Mouse (Mus musculus): ENCODE results near the gene Tgm1. TPM values are rescaled to one million over a fixed set of nuclear protein-coding genes. Genes with fewer than 3 reads are reported as not detected.

Tgm1 gene
- polyA plus RNA-seq, 2 experiments from 2014 or later = not detected

DNA sequence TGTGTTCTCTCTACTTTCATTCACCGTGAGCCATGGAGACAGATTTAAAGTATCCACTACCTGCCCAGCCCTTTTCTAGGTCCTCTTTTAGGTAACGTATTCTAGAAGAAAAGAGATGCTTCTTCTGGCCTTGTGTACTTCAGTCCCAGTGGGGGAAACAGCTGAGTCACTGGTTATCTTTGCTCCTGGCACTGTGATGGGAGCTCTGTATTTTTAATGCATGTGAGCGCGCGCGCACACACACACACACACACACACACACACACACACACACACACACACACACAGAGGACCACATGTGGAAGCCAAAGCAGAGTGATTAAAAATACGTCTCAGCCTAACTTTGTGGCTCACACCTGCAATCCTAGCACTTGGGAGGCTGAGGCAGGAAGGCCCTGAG lies 9.7 kb upstream of the Tgm1 start:
- no peak for ATAC-seq

DNA sequence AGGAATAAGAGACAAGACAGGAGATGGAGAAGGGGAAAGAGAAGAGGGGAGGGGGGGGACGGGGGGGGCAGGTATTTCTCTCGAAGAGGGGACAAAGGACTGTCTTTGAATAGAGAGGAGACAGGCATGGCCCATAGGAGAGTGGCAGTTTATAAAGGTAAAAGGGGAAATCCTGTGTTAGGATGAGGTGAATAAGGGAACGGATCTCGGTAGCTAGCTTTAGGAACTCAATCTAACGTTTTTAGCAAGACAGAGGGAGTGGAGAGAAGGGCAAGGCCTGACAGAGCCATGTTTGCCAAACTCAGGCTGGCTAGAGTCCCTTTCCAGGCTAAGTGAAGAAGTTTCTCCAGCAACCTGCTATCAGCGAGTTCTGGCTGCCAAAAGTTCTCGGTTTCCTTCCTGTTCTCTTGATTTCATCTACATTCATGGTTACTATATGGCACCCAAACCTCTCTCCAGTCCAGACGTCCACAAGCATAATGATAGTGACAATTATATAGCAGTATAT lies 8.8 kb upstream of the Tgm1 start:
- ATAC-seq = no peak

DNA sequence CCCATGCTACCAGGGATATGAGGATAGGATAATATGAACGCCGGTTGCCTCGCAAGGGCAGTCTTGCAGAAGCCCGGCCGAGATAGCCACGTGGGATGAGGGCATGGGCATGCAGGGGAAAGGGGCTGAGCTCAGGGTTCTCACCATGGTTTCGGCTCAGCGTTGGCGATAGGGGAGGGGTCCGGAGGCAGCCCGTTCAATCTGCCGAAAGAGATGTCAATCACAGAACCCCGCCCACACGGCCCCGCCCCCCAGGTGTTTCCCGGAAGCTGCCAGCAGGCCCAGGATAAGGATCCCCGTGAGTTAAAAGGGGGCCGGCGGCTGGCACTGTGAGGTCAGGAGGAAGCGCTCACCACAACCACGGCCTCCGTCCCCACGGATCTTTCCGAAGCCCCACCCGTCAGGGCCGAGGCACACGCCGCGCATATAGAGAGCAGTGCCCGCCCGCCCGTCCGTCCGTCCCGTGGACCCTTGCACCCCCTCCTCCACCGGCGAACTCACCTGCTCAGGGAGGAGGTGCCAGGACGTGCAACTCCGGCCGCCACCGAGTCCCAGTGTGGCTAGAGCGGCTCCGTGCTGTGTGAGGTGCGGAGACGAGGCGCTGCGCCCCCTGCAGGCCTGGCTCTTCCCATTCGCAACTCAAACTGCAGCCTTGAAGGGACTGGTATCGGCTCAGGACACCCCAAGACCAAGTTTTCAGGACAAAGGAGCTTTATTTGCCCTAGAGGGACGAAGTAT lies 8.1 kb upstream of the Tgm1 start, which contains the start of gene Rabggta:
Rabggta (minus strand) TSS at position 564 of the 738 bp plus-strand sequence.
- ATAC-seq = peak; percentile 59

DNA sequence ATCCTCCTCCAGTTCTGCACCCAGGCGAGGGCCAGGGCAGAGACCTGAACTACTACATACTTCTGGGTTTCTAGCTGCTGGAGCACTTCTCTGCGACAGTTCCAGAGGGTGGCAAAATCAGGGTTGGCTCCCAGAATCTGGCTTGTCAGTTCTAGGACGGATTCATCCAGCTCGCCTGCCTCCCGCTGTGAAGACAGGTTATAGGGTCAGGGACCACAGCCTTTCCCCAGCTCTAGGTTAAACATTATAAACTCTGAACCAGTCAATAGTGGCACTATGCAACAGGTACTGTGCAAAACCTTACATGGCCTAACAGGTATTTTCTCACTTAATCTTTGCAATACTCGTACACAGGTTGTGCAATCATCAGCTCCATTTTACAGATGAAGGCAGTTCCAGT lies 7.3 kb upstream of the Tgm1 start:
- no peak for ATAC-seq

DNA sequence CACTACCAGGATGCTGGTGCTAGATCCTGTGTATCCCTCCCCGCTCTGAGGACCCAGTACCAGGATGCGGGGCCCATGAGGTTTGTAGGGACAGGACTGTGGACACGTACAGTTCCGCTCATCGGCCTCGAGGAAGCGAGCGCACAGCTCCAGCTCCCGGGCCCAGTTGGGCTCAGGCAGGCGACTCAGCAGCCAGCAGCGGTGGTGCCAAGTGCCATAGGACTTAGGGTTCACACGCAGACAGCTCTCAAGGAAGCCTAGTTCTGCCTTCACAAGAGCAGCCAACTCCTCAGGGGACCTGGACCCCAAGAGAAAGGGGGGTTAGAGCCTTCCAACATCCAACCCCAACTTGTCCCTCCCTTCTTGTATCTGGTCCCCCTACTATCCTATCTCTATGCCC lies 6.9 kb upstream of the Tgm1 start:
- no peak for ATAC-seq

DNA sequence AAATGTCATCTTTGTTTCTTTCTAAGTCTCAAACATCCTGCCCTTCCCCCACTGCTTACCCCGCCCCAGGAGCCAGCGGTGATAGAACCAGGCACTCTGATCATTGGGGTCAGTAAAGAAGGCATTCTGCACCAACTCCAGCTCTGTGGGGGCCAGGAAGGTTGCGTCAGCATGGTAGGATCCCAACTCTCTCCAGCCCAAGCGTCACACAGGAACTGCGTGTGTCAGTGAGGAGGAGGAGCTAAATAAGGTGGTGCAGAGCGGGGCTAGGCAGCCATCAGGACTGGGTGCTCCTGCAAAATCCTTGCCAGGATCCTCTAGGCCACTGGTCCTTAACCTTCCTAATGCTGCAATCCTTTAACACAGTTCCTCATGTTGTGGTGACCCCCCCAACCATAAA lies 6.0 kb upstream of the Tgm1 start:
- no peak for ATAC-seq

DNA sequence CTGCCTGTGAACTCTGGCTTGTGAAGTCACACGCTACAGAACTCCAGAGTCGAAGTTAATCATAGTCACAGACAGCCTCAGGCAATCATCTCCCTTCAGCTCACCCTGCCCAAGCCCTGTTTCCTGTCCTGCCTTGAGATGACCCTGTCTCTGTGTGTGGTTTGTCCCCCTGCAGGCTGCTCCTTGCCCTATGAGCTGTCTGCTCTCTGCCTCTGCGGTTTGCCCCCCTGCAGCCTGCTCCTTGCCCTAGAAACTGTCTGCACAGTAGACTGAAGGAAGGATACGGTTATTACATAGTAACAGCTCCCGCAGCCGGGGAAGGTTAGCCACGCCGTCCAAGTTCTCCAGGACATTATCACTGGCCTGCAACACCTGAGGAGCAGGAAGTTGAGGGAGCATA lies 3.2 kb upstream of the Tgm1 start:
- ATAC-seq = no peak

DNA sequence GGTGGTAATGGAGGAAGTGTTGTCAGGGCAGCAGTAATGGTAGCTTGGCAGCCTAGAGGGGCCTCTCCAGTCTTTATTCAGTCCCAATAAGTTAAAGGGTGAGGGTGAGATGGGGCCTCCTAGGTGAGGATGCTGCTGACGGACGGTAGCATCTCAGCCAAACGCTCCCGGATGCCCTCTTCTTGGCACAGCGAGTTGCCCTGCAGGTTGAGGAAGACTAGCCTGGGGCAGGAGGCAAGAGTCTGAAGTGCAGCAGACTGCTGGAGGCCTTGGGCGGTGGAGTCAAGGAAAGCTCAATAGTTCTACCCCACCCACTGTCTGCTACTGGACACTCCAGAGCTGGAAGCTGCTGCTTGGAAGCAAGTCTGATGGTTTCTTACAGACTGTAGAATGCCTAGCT lies 2.5 kb upstream of the Tgm1 start:
- ATAC-seq = no peak

DNA sequence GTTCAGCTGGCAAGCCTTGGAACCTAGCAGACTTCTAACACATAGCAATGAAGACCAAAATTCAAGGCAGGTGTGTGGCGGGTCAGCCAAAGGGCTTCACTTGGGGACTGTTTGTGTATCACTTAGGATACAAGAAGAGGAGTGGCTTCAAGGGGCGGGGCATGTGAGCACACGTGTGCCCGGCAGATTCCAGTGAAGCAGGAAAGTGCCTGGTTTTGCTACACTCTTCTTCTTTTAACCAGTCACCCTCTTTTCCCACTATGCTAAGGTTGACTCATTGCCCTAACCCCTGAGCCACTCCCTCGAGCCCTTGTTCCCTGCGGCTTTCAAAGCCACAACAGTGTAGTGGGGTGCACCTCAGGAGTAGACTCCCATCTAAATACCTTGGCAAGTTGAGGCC lies 1.2 kb upstream of the Tgm1 start:
- no peak for ATAC-seq

DNA sequence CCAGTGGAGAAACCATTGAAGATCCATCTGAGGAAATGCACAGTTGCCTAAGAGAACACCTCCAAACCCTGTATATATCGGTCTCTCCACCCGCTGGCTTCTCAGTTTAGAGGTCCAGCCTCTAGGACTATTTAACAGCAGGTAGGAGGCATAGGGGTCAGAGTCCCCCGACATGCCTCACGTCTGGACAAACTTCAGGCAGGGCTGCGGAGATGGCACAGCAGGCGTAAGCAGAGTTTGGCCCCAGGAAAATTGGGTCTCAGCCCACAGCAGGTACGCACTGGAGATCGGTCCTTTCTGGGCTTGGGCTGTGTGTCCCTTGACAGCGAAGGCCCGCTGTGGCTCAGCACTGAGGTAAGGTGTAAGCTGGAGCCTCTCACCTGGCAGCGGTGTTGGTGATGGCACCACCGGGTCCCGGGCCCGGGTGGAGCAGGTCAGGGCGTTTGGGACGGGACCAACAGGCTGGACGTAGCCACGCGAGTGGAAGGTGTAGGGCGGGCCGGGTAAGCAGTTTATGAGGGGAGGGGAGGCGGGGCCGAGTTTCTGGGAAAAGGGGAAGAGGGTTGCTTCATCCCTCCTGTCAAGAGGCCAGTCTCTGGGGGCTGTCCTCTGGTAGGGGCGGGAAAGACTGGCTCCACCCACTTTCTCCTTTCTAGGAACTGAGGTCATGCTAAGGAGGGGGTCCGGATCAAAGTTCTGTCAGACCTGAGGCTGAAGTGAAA lies 558 bp downstream of the Tgm1 start:
- ATAC-seq = no peak

DNA sequence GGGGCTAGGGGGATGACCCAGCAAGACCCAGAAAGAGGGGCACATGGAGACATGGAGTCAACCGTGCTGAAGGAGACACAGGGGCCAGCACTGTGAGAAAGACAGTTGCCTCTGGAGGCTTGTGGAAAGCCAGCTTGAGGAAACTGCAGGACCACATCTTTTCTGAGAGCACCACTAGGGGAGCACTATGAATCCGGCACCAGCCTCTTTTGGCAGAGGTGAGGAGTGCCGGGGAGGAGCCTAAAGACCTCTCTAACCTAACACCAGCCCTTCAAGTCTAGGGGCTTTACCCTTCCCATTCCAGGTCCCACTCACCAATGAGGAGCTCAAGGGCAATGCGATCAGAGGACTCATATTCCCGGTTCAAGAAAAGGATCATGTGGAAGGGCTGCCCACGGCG lies 1.9 kb downstream of the Tgm1 start:
- ATAC-seq = no peak

DNA sequence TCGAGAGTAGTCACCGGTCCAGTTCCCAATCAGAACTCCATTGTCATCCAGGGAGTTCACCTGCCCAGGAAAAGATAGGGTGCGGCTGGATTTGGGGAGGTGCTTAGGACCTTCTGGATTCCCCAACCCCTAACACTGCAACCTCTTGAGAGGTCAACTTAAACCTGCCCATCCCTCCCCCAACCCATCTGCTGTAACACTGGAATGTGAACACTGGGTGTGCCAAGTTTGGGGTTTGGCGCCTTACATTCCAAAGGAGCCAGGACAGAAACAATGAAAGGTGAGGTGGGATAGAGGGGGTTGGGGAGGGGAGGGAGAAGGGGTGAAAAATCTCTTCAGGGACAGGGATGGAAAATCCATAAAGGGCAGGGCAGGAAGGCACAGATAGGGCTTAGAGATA lies 4.2 kb downstream of the Tgm1 start:
- ATAC-seq = no peak

DNA sequence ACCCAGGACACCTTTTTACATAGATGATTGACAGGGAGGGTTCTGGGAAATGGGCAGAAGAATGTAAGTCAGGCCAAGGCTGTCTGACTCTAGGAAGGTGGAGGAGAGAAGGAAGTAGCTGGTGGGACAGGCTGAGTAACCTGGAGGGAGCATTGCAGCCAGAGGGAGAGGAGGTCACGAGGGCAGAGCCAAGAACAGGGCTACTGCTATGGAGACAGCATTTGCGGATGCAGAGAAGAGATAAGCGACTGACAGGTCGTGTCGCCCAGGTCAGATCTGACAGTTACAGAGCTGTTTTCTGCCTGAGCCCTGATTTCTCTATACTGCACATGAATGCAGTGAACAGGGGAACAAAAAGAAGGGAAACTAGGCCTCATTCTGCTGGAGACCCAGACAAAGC lies 6.3 kb downstream of the Tgm1 start:
- no peak for ATAC-seq

DNA sequence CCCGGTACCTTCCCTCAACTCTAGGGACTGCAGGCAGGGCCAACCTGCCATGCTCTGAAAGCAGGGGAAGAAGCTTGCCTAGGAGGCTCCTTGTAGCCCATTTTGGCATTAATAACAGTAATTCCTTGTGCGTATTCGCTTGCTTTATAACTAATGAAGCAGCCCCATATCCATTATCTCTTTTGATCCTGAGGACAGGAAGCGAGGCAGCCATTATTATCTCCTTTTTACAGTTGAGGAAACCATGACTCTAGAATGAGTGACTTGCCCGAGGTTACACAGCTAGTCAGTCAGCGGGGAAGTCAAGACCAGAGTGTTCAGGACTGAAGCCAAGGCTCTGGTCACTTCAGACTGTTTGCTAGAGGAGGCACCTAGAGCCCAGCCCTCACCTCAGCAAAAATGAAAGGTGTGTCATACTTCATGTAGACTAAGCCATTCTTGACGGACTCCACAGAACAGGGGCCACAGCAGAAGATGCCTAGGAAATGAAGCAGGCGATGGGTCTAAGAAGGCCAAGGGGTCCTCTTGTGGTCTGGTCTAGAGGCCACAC lies 7.6 kb downstream of the Tgm1 start:
- no peak for ATAC-seq

DNA sequence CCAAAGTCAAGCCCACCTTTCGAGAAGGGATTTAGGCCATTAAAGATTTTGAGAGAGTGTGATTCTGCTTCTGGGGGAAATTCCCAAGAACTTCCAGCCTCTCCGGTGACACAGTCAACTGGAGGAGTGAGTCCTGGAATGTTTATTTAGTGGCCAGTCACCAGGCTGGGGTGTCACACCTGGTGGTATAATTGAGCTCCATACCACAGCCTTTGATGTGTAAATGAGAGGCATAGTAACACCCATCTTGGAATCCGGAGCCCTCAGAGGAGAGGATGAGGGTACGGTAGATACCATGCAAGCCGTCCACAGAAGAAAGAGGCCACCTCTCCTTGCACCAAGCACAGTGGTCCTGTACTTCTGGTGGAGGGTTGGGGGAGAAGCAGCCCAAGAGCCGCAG lies 11.0 kb downstream of the Tgm1 start:
- no peak for ATAC-seq

DNA sequence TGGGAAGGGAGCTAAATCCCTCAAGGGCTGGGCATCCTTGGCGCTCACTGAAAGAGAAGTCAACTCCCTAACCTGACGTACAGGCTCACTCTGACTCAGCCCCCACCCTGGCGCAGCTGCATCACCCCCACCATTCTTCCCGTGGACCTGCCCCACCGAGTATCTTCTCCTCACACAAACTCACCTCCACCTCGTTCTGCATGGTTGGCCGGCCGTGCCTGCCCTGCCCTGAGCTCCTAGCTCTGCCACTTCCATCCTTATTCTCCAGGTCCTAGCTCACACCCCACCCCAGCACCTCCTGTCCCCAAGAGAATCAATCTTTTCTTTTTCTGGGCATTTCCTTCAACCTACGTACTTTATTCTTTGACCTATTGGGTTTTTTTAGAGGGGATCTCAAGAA lies 12.6 kb downstream of the Tgm1 start:
- ATAC-seq = no peak

DNA sequence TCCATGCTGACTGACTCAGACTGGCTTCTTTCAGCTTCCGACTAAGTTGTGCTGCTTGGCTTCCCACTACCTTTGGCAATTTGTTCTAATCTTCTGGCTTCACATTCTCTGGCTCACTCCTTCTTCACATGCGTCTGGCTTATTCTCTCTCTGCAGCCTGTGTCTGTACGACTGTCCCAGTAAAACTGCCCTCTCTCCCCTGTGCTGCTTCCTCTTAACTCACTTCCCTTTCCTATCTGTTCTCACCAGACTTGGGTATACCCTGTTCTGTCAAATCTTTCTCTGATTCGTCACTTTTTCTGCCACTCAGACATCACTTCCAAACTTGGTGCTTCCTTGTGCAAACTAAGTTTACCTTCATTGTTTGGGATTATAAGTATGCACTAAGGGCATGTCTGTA lies 16.5 kb downstream of the Tgm1 start:
- no peak for ATAC-seq

DNA sequence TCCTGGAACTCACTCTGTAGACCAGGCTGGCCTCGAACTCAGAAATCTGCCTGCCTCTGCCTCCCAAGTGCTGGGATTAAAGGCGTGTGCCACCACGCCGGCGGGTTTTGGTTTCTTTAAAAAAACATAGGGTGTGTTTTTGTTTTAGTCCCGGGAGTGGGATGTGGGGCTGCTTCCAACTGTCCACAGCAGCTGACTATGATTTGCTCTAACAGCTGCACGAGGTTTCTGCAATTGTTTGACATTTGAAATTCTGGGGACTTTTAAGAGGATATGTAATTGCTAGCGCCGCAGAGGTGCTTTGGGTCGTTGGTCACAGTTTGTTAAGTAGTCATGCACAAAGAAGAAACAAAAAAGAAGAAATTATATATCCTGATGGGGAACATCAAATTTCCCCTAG lies 24.3 kb downstream of the Tgm1 start:
- ATAC-seq = no peak

DNA sequence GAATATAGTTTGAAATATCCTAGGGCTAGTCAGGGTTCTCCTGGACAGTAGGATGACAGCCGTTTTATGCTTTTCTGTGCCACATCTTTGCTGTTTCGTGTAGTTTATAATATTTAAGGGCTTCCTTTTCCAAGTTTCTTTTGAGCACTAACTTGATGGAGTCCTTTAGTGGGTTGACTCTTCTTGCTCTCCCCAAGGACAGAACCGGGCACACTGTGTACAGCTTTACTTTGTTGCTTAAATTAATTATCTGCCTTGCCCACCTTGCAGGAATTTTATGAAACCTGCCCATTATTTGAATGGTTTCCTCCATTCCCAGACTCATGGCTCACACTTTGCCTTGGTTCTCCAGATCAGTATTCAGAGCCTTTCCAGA lies 31.6 kb downstream of the Tgm1 start:
- ATAC-seq = no peak

DNA sequence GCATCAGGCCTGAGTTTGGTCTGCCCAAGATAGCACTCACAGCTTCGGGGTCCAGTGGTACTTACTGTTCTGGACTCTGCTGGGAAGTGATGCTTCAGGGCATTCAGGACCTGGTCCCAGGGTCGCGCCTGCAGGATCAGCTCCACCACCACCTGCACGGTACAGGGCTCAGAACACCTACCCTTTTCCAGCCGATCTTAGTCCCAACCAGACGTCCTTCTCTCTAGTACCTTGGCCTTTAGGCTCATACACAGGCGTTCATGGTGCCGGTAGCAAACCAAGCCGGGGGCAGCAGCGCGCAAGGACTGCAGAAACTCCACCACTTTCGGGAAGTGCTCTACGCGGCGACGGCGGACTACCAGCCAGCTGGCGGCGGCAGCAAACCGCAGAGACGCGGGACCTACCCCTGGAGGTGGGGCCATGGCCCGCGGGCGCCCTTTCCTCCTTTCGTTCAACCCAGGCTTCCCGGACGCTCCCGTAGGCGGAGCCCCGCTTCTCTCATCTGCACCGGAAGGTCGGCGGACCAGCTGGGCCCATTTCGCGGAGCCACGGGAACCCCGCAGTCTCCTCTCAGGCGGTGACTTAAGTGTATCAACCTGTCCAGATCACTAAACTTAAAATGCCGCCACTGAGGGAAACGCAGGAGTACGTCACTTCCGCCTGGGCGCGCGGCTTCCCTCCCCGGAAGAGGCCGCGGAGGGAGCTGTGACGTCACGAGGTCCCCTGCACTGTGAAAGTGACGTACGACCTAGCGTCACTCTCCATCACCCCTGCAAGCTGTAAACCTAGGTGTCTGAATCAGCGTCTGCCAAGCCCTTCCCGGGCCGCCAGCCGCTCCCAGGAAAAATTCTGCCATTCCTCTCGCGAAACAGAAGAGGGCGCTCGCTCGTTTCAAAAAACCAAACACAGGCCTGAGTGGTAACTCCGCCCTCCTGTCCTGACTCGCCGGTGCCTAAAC lies 32.3 kb downstream of the Tgm1 start, which contains the start of gene Tinf2:
Tinf2 (minus strand) TSS at position 661 of the 958 bp plus-strand sequence.
- ATAC-seq = peak; percentile 95

DNA sequence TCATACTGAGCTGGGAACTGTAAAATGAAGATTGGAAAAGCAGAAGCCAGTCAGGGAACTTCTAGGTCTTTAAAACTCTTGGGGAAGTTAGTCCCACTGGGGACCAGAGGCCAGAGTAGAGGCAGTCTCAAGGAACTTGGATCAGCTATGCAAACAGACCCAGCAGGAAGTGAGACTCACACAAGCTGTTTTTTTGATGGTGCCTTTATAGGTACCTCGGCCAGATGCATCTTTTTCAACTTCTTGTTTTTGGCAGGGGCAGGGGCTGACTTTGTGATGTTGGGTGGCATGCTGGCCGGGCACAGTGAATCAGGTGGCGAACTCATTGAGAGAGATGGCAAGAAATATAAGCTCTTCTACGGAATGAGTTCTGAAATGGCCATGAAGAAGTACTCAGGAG lies 36.1 kb downstream of the Tgm1 start:
- ATAC-seq = no peak

DNA sequence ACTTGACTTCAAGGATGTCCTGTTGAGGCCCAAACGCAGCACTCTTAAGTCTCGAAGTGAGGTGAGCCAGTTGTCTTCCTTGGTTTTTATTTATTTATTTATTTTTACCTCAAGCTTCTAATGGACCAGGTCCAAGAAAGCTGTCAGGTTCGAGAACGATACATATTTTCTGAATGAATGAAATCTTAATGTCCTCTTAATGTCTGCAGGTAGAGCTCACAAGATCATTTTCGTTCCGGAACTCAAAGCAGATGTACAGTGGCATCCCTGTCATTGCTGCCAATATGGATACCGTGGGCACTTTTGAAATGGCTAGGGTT lies 41.0 kb downstream of the Tgm1 start:
- no peak for ATAC-seq
